Mouse (Mus musculus): ENCODE measurements around the gene March8. TPM values are rescaled to one million over a fixed set of nuclear protein-coding genes. Genes with fewer than 3 reads are reported as not detected.

March8 gene
- polyA plus RNA-seq, 1 experiment from 2014 or later, result 24.0 TPM

DNA sequence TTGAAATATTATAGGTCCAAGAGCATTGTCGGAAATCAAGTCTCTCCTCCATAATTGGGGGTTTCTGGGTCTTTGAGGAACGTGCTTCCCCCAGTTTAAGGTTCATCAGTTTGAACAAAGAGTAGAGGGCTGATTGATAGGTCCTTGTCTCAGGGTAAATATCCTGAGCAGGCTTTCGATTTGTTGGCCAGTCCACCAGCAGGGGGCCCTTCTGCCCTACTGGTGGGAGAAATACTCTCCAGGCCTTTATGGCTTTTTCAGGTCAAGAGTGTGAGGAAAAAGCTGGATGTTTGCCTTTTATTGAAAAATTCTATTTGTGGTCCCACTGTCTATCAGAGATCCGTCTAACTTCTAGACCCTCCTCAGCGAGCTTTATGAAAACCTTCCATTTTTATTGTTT, 90.5 kb downstream of the March8 start:
- ATAC-seq (ENCODE audit: low FRiP score, low TSS enrichment), result no peak
- Histone ChIP-seq H3K4me3 (ENCODE audit: low read depth, low read length) (no peak overlapping the region), H3K27ac (replicated peaks) (no peak overlapping the region), H3K9me3 (ENCODE audit: control insufficient read depth, low read length) (no peaks in the 10 kb centered on the region), H3K4me2 (replicated peaks; ENCODE audit: low read depth) (no peak overlapping the region), H3K9ac (ENCODE audit: low read length) (no peak overlapping the region), H3K4me1 (replicated peaks; ENCODE audit: control insufficient read depth, insufficient read depth) (no peaks in the 10 kb centered on the region), H3K27me3 (ENCODE audit: control insufficient read depth, insufficient read depth, low read length) (no peaks in the 10 kb centered on the region), H3K36me3 (ENCODE audit: control insufficient read depth, insufficient read depth, low read length) (no peaks in the 10 kb centered on the region)
- DNase-seq (ENCODE audit: low spot score), result no peak
- TF ChIP-seq CTCF (IDR thresholded peaks at IDR 0.05; ENCODE audit: low read depth), result peak; percentile 66
- no peak for TF ChIP-seq EP300 (optimal IDR thresholded peaks at IDR 0.05)
- 63% methylated on average over 5 of the region's 5 CpGs for WGBS

DNA sequence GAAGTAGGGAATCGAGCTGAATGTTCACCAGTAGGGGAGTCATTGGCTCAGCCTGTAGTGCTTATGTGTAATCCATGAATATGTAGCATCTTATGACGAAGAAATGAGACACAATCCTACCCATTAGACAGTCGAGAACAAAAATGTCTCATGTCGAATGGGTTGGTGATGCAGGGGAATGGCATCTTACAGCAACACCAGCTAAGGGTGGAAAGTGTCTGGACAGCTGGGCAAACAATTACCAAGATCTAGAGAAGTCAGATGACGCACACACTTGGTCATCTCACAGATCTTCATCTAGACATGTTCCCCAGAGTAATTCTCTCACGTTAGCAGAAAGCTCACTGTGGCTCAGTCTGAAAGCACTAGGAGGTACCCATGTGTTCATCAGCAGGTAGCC, 101.0 kb downstream of the March8 start:
- TF ChIP-seq CTCF (IDR thresholded peaks at IDR 0.05; ENCODE audit: low read depth) (no peak), EP300 (optimal IDR thresholded peaks at IDR 0.05) (no peak)
- H3K9ac ChIP-seq (ENCODE audit: low read length), result no peak overlapping the region
- H3K27ac ChIP-seq (replicated peaks), result no peak overlapping the region
- H3K9me3 ChIP-seq (ENCODE audit: control insufficient read depth, low read length), result no peaks in the 10 kb centered on the region
- H3K4me3 ChIP-seq (ENCODE audit: low read depth, low read length), result no peak overlapping the region
- no peaks in the 10 kb centered on the region for H3K27me3 ChIP-seq (ENCODE audit: control insufficient read depth, insufficient read depth, low read length)
- DNase-seq (ENCODE audit: low spot score) (no peak), ATAC-seq (ENCODE audit: low FRiP score, low TSS enrichment) (no peak)
- no peaks in the 10 kb centered on the region for H3K4me1 ChIP-seq (replicated peaks; ENCODE audit: control insufficient read depth, insufficient read depth)
- WGBS, result 72% methylated on average over 6 of the region's 6 CpGs
- no peak overlapping the region for H3K4me2 ChIP-seq (replicated peaks; ENCODE audit: low read depth)
- no peaks in the 10 kb centered on the region for H3K36me3 ChIP-seq (ENCODE audit: control insufficient read depth, insufficient read depth, low read length)

DNA sequence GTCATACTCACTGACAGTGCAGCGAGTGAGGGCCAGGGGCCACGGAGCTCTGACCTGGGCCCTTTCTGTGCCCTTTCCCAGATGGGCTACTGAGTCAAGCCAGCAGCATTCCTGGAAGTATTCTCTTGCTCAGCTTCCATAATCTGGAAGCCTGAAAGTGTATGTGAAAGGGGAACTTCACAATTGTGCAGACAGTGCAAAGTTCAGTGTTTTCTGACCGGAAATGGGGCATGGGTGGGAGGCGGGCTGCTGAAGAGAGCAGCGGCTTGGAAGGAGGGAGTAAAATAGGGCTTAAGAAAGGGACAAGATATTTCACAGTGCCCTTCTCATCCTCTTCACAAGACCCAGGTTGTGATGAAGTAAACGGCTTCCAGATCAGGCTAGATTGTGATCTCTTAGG, 101.7 kb downstream of the March8 start:
- Histone ChIP-seq H3K9me3 (ENCODE audit: control insufficient read depth, low read length) (no peaks in the 10 kb centered on the region), H3K9ac (ENCODE audit: low read length) (no peak overlapping the region), H3K4me2 (replicated peaks; ENCODE audit: low read depth) (no peak overlapping the region), H3K4me1 (replicated peaks; ENCODE audit: control insufficient read depth, insufficient read depth) (no peaks in the 10 kb centered on the region), H3K27ac (replicated peaks) (no peak overlapping the region), H3K36me3 (ENCODE audit: control insufficient read depth, insufficient read depth, low read length) (no peaks in the 10 kb centered on the region), H3K27me3 (ENCODE audit: control insufficient read depth, insufficient read depth, low read length) (no peaks in the 10 kb centered on the region), H3K4me3 (ENCODE audit: low read depth, low read length) (no peak overlapping the region)
- DNase-seq (ENCODE audit: low spot score) (no peak), ATAC-seq (ENCODE audit: low FRiP score, low TSS enrichment) (no peak)
- WGBS, result 85% methylated on average over 6 of the region's 6 CpGs
- no peak for TF ChIP-seq EP300 (optimal IDR thresholded peaks at IDR 0.05)
- no peak for TF ChIP-seq CTCF (IDR thresholded peaks at IDR 0.05; ENCODE audit: low read depth)

DNA sequence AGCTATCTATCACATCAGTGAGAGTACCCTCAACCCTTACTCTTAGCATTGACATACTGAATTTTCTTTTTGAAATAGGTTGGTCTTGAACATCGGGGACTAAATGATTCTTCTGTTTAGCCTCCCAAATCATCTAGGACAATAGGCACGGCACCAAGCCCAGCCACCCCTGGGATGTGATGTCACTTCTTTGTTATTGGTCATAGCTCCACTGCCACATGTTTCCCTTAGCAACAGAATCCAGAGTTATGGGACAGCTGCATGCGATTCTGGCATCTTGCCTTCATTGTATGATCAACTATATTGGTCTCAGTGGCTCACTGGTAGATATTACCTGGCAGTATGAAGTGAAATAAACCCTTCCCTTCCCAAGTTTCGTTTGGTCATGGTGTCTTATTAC, 102.6 kb downstream of the March8 start:
- no peak for ATAC-seq (ENCODE audit: low FRiP score, low TSS enrichment)
- WGBS, result 68% methylated on average over 4 of the region's 4 CpGs
- H3K4me1 ChIP-seq (replicated peaks; ENCODE audit: control insufficient read depth, insufficient read depth), result no peaks in the 10 kb centered on the region
- H3K27me3 ChIP-seq (ENCODE audit: control insufficient read depth, insufficient read depth, low read length), result no peaks in the 10 kb centered on the region
- H3K36me3 ChIP-seq (ENCODE audit: control insufficient read depth, insufficient read depth, low read length), result no peaks in the 10 kb centered on the region
- no peak overlapping the region for H3K4me3 ChIP-seq (ENCODE audit: low read depth, low read length)
- TF ChIP-seq EP300 (optimal IDR thresholded peaks at IDR 0.05), result no peak
- TF ChIP-seq CTCF (IDR thresholded peaks at IDR 0.05; ENCODE audit: low read depth), result no peak
- DNase-seq (ENCODE audit: low spot score), result no peak
- no peaks in the 10 kb centered on the region for H3K9me3 ChIP-seq (ENCODE audit: control insufficient read depth, low read length)
- H3K4me2 ChIP-seq (replicated peaks; ENCODE audit: low read depth), result no peak overlapping the region
- no peak overlapping the region for H3K27ac ChIP-seq (replicated peaks)
- H3K9ac ChIP-seq (ENCODE audit: low read length), result no peak overlapping the region

DNA sequence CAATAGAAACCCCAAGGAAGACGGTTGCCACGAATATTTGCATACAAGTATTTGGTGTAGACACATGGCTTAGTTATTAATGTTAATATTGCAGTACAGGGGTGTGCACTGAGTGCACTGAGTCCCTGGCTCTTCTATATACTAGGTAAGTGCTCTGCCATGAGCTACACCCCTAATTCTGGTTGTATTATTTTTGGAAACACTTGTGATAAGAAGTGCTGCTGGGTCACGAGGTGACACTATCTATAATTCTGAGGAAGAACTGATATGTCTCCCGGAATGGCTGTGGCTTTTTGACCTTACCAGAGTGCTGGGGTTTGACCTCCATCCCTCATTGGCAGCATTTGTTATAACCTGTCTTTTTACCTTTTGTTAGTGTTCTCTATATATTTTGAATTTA, 103.0 kb downstream of the March8 start:
- WGBS, result 55% methylated on average over 4 of the region's 4 CpGs

DNA sequence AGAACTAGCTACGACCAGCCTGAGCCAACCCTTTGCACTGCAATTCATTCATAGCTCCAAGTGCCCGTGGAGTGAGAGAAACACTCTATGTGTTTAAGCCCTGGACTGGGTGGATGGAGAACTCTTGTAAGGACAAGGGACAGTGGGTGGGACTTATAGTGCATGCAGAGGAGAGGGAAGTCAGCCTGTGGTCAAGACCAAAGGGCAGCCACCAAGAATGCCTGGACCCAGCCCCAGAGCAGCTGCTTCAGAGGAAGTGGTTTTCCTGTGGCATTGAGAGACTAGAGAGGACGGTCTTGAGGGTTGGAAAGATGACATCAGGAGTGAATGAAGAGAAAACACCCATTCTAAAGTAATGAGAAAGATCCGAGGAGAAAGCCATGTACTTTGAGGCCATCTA, 118.0 kb downstream of the March8 start:
- H3K36me3 ChIP-seq (ENCODE audit: control insufficient read depth, insufficient read depth, low read length), result no peaks in the 10 kb centered on the region
- H3K4me1 ChIP-seq (replicated peaks; ENCODE audit: control insufficient read depth, insufficient read depth), result no peaks in the 10 kb centered on the region
- H3K9me3 ChIP-seq (ENCODE audit: control insufficient read depth, low read length), result no peaks in the 10 kb centered on the region
- no peak overlapping the region for H3K4me3 ChIP-seq (ENCODE audit: low read depth, low read length)
- WGBS, result 68% methylated on average over 4 of the region's 4 CpGs
- no peaks in the 10 kb centered on the region for H3K27me3 ChIP-seq (ENCODE audit: control insufficient read depth, insufficient read depth, low read length)
- no peak overlapping the region for H3K27ac ChIP-seq (replicated peaks)
- ATAC-seq (ENCODE audit: low FRiP score, low TSS enrichment), result no peak
- no peak overlapping the region for H3K4me2 ChIP-seq (replicated peaks; ENCODE audit: low read depth)
- no peak for DNase-seq (ENCODE audit: low spot score)
- no peak for TF ChIP-seq EP300 (optimal IDR thresholded peaks at IDR 0.05)
- no peak for TF ChIP-seq CTCF (IDR thresholded peaks at IDR 0.05; ENCODE audit: low read depth)
- H3K9ac ChIP-seq (ENCODE audit: low read length), result no peak overlapping the region

More for the DNA sequence above, 103.0 kb downstream of the March8 start:
- no peak for ATAC-seq (ENCODE audit: low FRiP score, low TSS enrichment)
- TF ChIP-seq EP300 (optimal IDR thresholded peaks at IDR 0.05) (no peak), CTCF (IDR thresholded peaks at IDR 0.05; ENCODE audit: low read depth) (no peak)
- no peaks in the 10 kb centered on the region for H3K9me3 ChIP-seq (ENCODE audit: control insufficient read depth, low read length)
- no peaks in the 10 kb centered on the region for H3K4me1 ChIP-seq (replicated peaks; ENCODE audit: control insufficient read depth, insufficient read depth)
- DNase-seq (ENCODE audit: low spot score), result no peak
- no peak overlapping the region for H3K4me3 ChIP-seq (ENCODE audit: low read depth, low read length)
- no peak overlapping the region for H3K4me2 ChIP-seq (replicated peaks; ENCODE audit: low read depth)
- no peak overlapping the region for H3K27ac ChIP-seq (replicated peaks)
- no peaks in the 10 kb centered on the region for H3K27me3 ChIP-seq (ENCODE audit: control insufficient read depth, insufficient read depth, low read length)
- no peak overlapping the region for H3K9ac ChIP-seq (ENCODE audit: low read length)
- no peaks in the 10 kb centered on the region for H3K36me3 ChIP-seq (ENCODE audit: control insufficient read depth, insufficient read depth, low read length)

Measured in stomach, postnatal 0 days (tissue).